Mouse (Mus musculus): ENCODE data around the gene Mmp2.

DNA sequence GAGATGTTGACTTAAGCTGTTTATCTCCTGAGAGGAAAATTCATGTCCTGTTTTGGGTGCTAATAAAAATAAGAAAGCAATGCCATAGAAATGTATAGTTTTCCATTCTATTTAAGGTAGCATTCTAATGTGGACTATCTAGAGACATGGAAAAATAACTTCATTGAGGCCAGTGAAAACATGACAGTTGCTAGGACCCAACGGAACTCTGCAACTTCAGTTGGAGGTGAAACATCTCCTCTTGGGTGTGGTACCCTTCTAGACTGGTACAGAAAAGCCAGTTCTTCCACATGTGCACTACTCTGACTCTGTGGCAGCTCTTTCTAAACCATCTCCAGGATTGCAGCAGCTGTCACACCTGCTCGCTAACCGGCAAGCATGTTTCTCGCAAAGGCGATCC is 74.0 kb downstream of the Mmp2 start, which contains the start of gene Capns2:
- TF ChIP-seq CTCF (IDR thresholded peaks at IDR 0.05; ENCODE audit: extremely low read depth, insufficient read depth, low read length) (no peak), POLR2A (IDR thresholded peaks at IDR 0.05; ENCODE audit: extremely low read depth, insufficient read depth, low read length) (no peak)
